Mouse (Mus musculus): Measurements from ENCODE around the gene Fpgs. TPM values are rescaled to one million over a fixed set of nuclear protein-coding genes. Genes with fewer than 3 reads are reported as not detected.

Gene Fpgs
- polyA plus RNA-seq, 2 experiments, result 30.7 to 75.7 TPM

- no peaks in the 10 kb centered on the region for H3K9me3 ChIP-seq (ENCODE audit: control insufficient read depth, low read length)
- no peaks in the 10 kb centered on the region for H3K27me3 ChIP-seq (ENCODE audit: control insufficient read depth, insufficient read depth, low read length)
- H3K4me2 ChIP-seq (replicated peaks; ENCODE audit: low read depth, low read length, severe bottlenecking), result no peak overlapping the region
- no peaks in the 10 kb centered on the region for H3K36me3 ChIP-seq (ENCODE audit: control insufficient read depth, insufficient read depth, low read length)
- H3K9ac ChIP-seq (ENCODE audit: low read depth, low read length, severe bottlenecking), result no peak overlapping the region
- no peaks in the 10 kb centered on the region for H3K4me1 ChIP-seq (ENCODE audit: control insufficient read depth, insufficient read depth, low read length)
- DNase-seq (ENCODE audit: low spot score) (no peak), ATAC-seq (ENCODE audit: low FRiP score, low read depth) (no peak)
- H3K27ac ChIP-seq (replicated peaks; ENCODE audit: low read depth, low read length), result no peak overlapping the region
- WGBS, result 51% methylated on average over 5 of the region's 5 CpGs
- H3K4me3 ChIP-seq (replicated peaks; ENCODE audit: low read length), result no peak overlapping the region
- no peak for TF ChIP-seq POLR2A (IDR thresholded peaks at IDR 0.05; ENCODE audit: borderline replicate concordance, extremely low read depth, insufficient read depth, insufficient read length)
Measured at GRCm38 (mm10) chr2:32662291-32662690, 41.7 kb downstream of the Fpgs start.

- H3K9ac ChIP-seq (ENCODE audit: low read depth, low read length, severe bottlenecking), result no peak overlapping the region
- 43% methylated on average over 7 of the region's 7 CpGs for WGBS
- no peak overlapping the region for H3K4me2 ChIP-seq (replicated peaks; ENCODE audit: low read depth, low read length, severe bottlenecking)
- H3K27ac ChIP-seq (replicated peaks; ENCODE audit: low read depth, low read length), result no peak overlapping the region; the same call in 1 of the 2 replicates
- no peaks in the 10 kb centered on the region for H3K9me3 ChIP-seq (ENCODE audit: control insufficient read depth, low read length)
- TF ChIP-seq POLR2A (IDR thresholded peaks at IDR 0.05; ENCODE audit: borderline replicate concordance, extremely low read depth, insufficient read depth, insufficient read length), result no peak
- no peaks in the 10 kb centered on the region for H3K27me3 ChIP-seq (ENCODE audit: control insufficient read depth, insufficient read depth, low read length)
- no peaks in the 10 kb centered on the region for H3K4me1 ChIP-seq (ENCODE audit: control insufficient read depth, insufficient read depth, low read length)
- DNase-seq (ENCODE audit: low spot score) (no peak), ATAC-seq (ENCODE audit: low FRiP score, low read depth) (no peak)
- no peaks in the 10 kb centered on the region for H3K36me3 ChIP-seq (ENCODE audit: control insufficient read depth, insufficient read depth, low read length)
- H3K4me3 ChIP-seq (replicated peaks; ENCODE audit: low read length), result no peak overlapping the region
Measured at GRCm38 (mm10) chr2:32661509-32662107, 42.3 kb downstream of the Fpgs start.

- TF ChIP-seq POLR2A (IDR thresholded peaks at IDR 0.05; ENCODE audit: borderline replicate concordance, extremely low read depth, insufficient read depth, insufficient read length), result no peak
- no peak overlapping the region for H3K9ac ChIP-seq (ENCODE audit: low read depth, low read length, severe bottlenecking)
- 93% methylated on average over 2 of the region's 2 CpGs for WGBS
Measured at GRCm38 (mm10) chr2:32658873-32659272, 45.1 kb downstream of the Fpgs start.

GRCm38 (mm10) chr2:32655826-32656225 lies 48.1 kb downstream of the Fpgs start:
- 17% methylated on average over 12 of the region's 12 CpGs for WGBS
- Histone ChIP-seq H3K27ac (replicated peaks; ENCODE audit: low read depth, low read length) (peak overlapping the region; percentile 35; the same call in 1 of the 2 replicates), H3K4me3 (replicated peaks; ENCODE audit: low read length) (no peak overlapping the region), H3K4me1 (ENCODE audit: control insufficient read depth, insufficient read depth, low read length) (peaks cover 28% of the 10 kb centered on the region), H3K9me3 (ENCODE audit: control insufficient read depth, low read length) (no peaks in the 10 kb centered on the region), H3K4me2 (replicated peaks; ENCODE audit: low read depth, low read length, severe bottlenecking) (no peak overlapping the region), H3K27me3 (ENCODE audit: control insufficient read depth, insufficient read depth, low read length) (no peaks in the 10 kb centered on the region), H3K36me3 (ENCODE audit: control insufficient read depth, insufficient read depth, low read length) (no peaks in the 10 kb centered on the region), H3K9ac (ENCODE audit: low read depth, low read length, severe bottlenecking) (no peak overlapping the region)
- TF ChIP-seq POLR2A (IDR thresholded peaks at IDR 0.05; ENCODE audit: borderline replicate concordance, extremely low read depth, insufficient read depth, insufficient read length), result no peak
- DNase-seq (ENCODE audit: low spot score), result peak; percentile 55
- ATAC-seq (ENCODE audit: low FRiP score, low read depth), result peak; percentile 72; the same call in 1 of the 2 replicates

More at GRCm38 (mm10) chr2:32658873-32659272, 45.1 kb downstream of the Fpgs start:
- no peak for ATAC-seq (ENCODE audit: low FRiP score, low read depth)
- H3K27me3 ChIP-seq (ENCODE audit: control insufficient read depth, insufficient read depth, low read length), result no peaks in the 10 kb centered on the region
- peaks cover 23% of the 10 kb centered on the region for H3K4me1 ChIP-seq (ENCODE audit: control insufficient read depth, insufficient read depth, low read length)
- H3K27ac ChIP-seq (replicated peaks; ENCODE audit: low read depth, low read length), result no peak overlapping the region
- no peak overlapping the region for H3K4me2 ChIP-seq (replicated peaks; ENCODE audit: low read depth, low read length, severe bottlenecking)
- no peaks in the 10 kb centered on the region for H3K36me3 ChIP-seq (ENCODE audit: control insufficient read depth, insufficient read depth, low read length)
- no peak overlapping the region for H3K4me3 ChIP-seq (replicated peaks; ENCODE audit: low read length)
- no peaks in the 10 kb centered on the region for H3K9me3 ChIP-seq (ENCODE audit: control insufficient read depth, low read length)
- no peak for DNase-seq (ENCODE audit: low spot score)

GRCm38 (mm10) chr2:32655394-32655744 lies 48.6 kb downstream of the Fpgs start:
- H3K9ac ChIP-seq (ENCODE audit: low read depth, low read length, severe bottlenecking), result no peak overlapping the region
- DNase-seq (ENCODE audit: low spot score) (no peak), ATAC-seq (ENCODE audit: low FRiP score, low read depth) (no peak)
- WGBS, result 81% methylated on average over 3 of the region's 3 CpGs
- H3K4me3 ChIP-seq (replicated peaks; ENCODE audit: low read length), result no peak overlapping the region
- no peaks in the 10 kb centered on the region for H3K27me3 ChIP-seq (ENCODE audit: control insufficient read depth, insufficient read depth, low read length)
- peaks cover 28% of the 10 kb centered on the region for H3K4me1 ChIP-seq (ENCODE audit: control insufficient read depth, insufficient read depth, low read length)
- no peak overlapping the region for H3K4me2 ChIP-seq (replicated peaks; ENCODE audit: low read depth, low read length, severe bottlenecking)
- 0 out of 2 replicates have a peak overlapping the region, but pooled peaks have one; percentile 35 for H3K27ac ChIP-seq (replicated peaks; ENCODE audit: low read depth, low read length)
- no peaks in the 10 kb centered on the region for H3K36me3 ChIP-seq (ENCODE audit: control insufficient read depth, insufficient read depth, low read length)
- H3K9me3 ChIP-seq (ENCODE audit: control insufficient read depth, low read length), result no peaks in the 10 kb centered on the region
- no peak for TF ChIP-seq POLR2A (IDR thresholded peaks at IDR 0.05; ENCODE audit: borderline replicate concordance, extremely low read depth, insufficient read depth, insufficient read length)
